Mouse (Mus musculus) bone marrow, adult 2 months (tissue): Measurements from ENCODE around the gene Cytip.
"Not testable (repeated sequence)": the region's sequence is repeated elsewhere in the genome, so short reads cannot be mapped to it uniquely, and the experiment has no call there.

Source experiments
- CTCF ChIP-seq: fragments of 200-500 bp; IDR thresholded peaks from 2 replicates; pipeline ENCODE4 v1.5.1; 2011; ENCODE audit warnings: low read length, control low read depth; ENCODE audit not compliant: control insufficient read depth, insufficient read depth
- POLR2A ChIP-seq: fragments of 200-500 bp; IDR thresholded peaks from 2 replicates; pipeline ENCODE4 v1.6.1; 2011; ENCODE audit warnings: low read depth, mild to moderate bottlenecking, control low read depth, low read length, borderline replicate concordance; ENCODE audit not compliant: control insufficient read depth

GRCm38 (mm10) chr2:58107887-58108286 lies 87.4 kb downstream of the Cytip start:
- TF ChIP-seq CTCF, POLR2A: not testable (repeated sequence)
